Mouse (Mus musculus): ENCODE data around the gene 2310039H08Rik. TPM values are rescaled to one million over a fixed set of nuclear protein-coding genes. Genes with fewer than 3 reads are reported as not detected.
A peak's percentile ranks its signal among the peaks of the same experiment; 100 is the strongest.

The 2310039H08Rik gene
- polyA plus RNA-seq, 1 experiment from 2014 or later: 117 TPM

- no peak overlapping the region for H3K27ac ChIP-seq (replicated peaks)
- H3K4me2 ChIP-seq (replicated peaks; ENCODE audit: low read depth): no peak overlapping the region
- no peaks in the 10 kb centered on the region for H3K4me1 ChIP-seq (replicated peaks; ENCODE audit: control insufficient read depth, insufficient read depth)
- peak; percentile 42 for DNase-seq (ENCODE audit: low spot score)
- no peaks in the 10 kb centered on the region for H3K9me3 ChIP-seq (ENCODE audit: control insufficient read depth, low read length)
- 46% methylated on average over 6 of the region's 6 CpGs for WGBS
- TF ChIP-seq CTCF (IDR thresholded peaks at IDR 0.05; ENCODE audit: low read depth): peak; percentile 62
- no peak for TF ChIP-seq EP300 (optimal IDR thresholded peaks at IDR 0.05)
- no peak overlapping the region for H3K9ac ChIP-seq (ENCODE audit: low read length)
- ATAC-seq (ENCODE audit: low FRiP score, low TSS enrichment): no peak
- H3K4me3 ChIP-seq (ENCODE audit: low read depth, low read length): no peak overlapping the region
- H3K27me3 ChIP-seq (ENCODE audit: control insufficient read depth, insufficient read depth, low read length): no peaks in the 10 kb centered on the region
- H3K36me3 ChIP-seq (ENCODE audit: control insufficient read depth, insufficient read depth, low read length): 0 out of 2 replicates have a peak, but pooled peaks cover 7% of the 10 kb centered on the region
Measured at GRCm38 (mm10) chr17:46728021-46728420, 44.4 kb upstream of the 2310039H08Rik start.

- Histone ChIP-seq H3K27me3 (ENCODE audit: control insufficient read depth, insufficient read depth, low read length) (no peaks in the 10 kb centered on the region), H3K4me3 (ENCODE audit: low read depth, low read length) (peak overlapping the region; percentile 21), H3K4me2 (replicated peaks; ENCODE audit: low read depth) (peak overlapping the region; percentile 46), H3K9ac (ENCODE audit: low read length) (0 out of 2 replicates have a peak overlapping the region, but pooled peaks have one; percentile 41), H3K27ac (replicated peaks) (no peak overlapping the region), H3K4me1 (replicated peaks; ENCODE audit: control insufficient read depth, insufficient read depth) (no peaks in the 10 kb centered on the region), H3K36me3 (ENCODE audit: control insufficient read depth, insufficient read depth, low read length) (0 out of 2 replicates have a peak, but pooled peaks cover 4% of the 10 kb centered on the region), H3K9me3 (ENCODE audit: control insufficient read depth, low read length) (no peaks in the 10 kb centered on the region)
- TF ChIP-seq EP300 (optimal IDR thresholded peaks at IDR 0.05) (no peak), CTCF (IDR thresholded peaks at IDR 0.05; ENCODE audit: low read depth) (no peak)
- 41% methylated on average over 11 of the region's 11 CpGs for WGBS
- DNase-seq (ENCODE audit: low spot score): no peak
- no peak for ATAC-seq (ENCODE audit: low FRiP score, low TSS enrichment)
Measured at GRCm38 (mm10) chr17:46728496-46728895, 43.9 kb upstream of the 2310039H08Rik start.

GRCm38 (mm10) chr17:46728904-46729318 lies 43.5 kb upstream of the 2310039H08Rik start, which contains the start of gene Gnmt:
Gene Gnmt, minus strand, starts transcription at chr17:46729168.
- peak; percentile 70 for ATAC-seq (ENCODE audit: low FRiP score, low TSS enrichment)
- peak within 1 kb of the TSS; percentile 21 for H3K4me3 ChIP-seq (ENCODE audit: low read depth, low read length)
- no peaks in the 10 kb centered on the region for H3K9me3 ChIP-seq (ENCODE audit: control insufficient read depth, low read length)
- no peak for TF ChIP-seq CTCF (IDR thresholded peaks at IDR 0.05; ENCODE audit: low read depth)
- no peak for TF ChIP-seq EP300 (optimal IDR thresholded peaks at IDR 0.05)
- H3K27ac ChIP-seq (replicated peaks): no peak within 1 kb of the TSS
- H3K36me3 ChIP-seq (ENCODE audit: control insufficient read depth, insufficient read depth, low read length): 0 out of 2 replicates have a peak, but pooled peaks cover 4% of the 10 kb centered on the region
- WGBS: 18% methylated on average over 24 of the region's 24 CpGs
- no peaks in the 10 kb centered on the region for H3K4me1 ChIP-seq (replicated peaks; ENCODE audit: control insufficient read depth, insufficient read depth)
- H3K27me3 ChIP-seq (ENCODE audit: control insufficient read depth, insufficient read depth, low read length): no peaks in the 10 kb centered on the region
- 0 out of 2 replicates have a peak within 1 kb of the TSS, but pooled peaks have one; percentile 41 for H3K9ac ChIP-seq (ENCODE audit: low read length)
- DNase-seq (ENCODE audit: low spot score): peak; percentile 82
- peak within 1 kb of the TSS; percentile 46 for H3K4me2 ChIP-seq (replicated peaks; ENCODE audit: low read depth)

- Histone ChIP-seq H3K9me3 (ENCODE audit: control insufficient read depth, low read length) (no peaks in the 10 kb centered on the region), H3K4me2 (replicated peaks; ENCODE audit: low read depth) (no peak overlapping the region), H3K4me3 (ENCODE audit: low read depth, low read length) (no peak overlapping the region), H3K4me1 (replicated peaks; ENCODE audit: control insufficient read depth, insufficient read depth) (no peaks in the 10 kb centered on the region), H3K36me3 (ENCODE audit: control insufficient read depth, insufficient read depth, low read length) (0 out of 2 replicates have a peak, but pooled peaks cover 6% of the 10 kb centered on the region), H3K9ac (ENCODE audit: low read length) (no peak overlapping the region), H3K27ac (replicated peaks) (no peak overlapping the region), H3K27me3 (ENCODE audit: control insufficient read depth, insufficient read depth, low read length) (no peaks in the 10 kb centered on the region)
- DNase-seq (ENCODE audit: low spot score) (no peak), ATAC-seq (ENCODE audit: low FRiP score, low TSS enrichment) (no peak)
- WGBS: 85% methylated on average over 3 of the region's 3 CpGs
- no peak for TF ChIP-seq CTCF (IDR thresholded peaks at IDR 0.05; ENCODE audit: low read depth)
- no peak for TF ChIP-seq EP300 (optimal IDR thresholded peaks at IDR 0.05)
Measured at GRCm38 (mm10) chr17:46734055-46734454, 38.4 kb upstream of the 2310039H08Rik start.

GRCm38 (mm10) chr17:46735287-46735686 lies 37.1 kb upstream of the 2310039H08Rik start:
- TF ChIP-seq EP300 (optimal IDR thresholded peaks at IDR 0.05) (no peak), CTCF (IDR thresholded peaks at IDR 0.05; ENCODE audit: low read depth) (no peak)
- Histone ChIP-seq H3K4me2 (replicated peaks; ENCODE audit: low read depth) (no peak overlapping the region), H3K9me3 (ENCODE audit: control insufficient read depth, low read length) (no peaks in the 10 kb centered on the region), H3K4me1 (replicated peaks; ENCODE audit: control insufficient read depth, insufficient read depth) (no peaks in the 10 kb centered on the region), H3K9ac (ENCODE audit: low read length) (no peak overlapping the region), H3K27ac (replicated peaks) (no peak overlapping the region), H3K36me3 (ENCODE audit: control insufficient read depth, insufficient read depth, low read length) (0 out of 2 replicates have a peak, but pooled peaks cover 6% of the 10 kb centered on the region), H3K4me3 (ENCODE audit: low read depth, low read length) (no peak overlapping the region), H3K27me3 (ENCODE audit: control insufficient read depth, insufficient read depth, low read length) (no peaks in the 10 kb centered on the region)
- WGBS: 82% methylated on average over 7 of the region's 7 CpGs
- no peak for ATAC-seq (ENCODE audit: low FRiP score, low TSS enrichment)
- DNase-seq (ENCODE audit: low spot score): no peak

- H3K4me3 ChIP-seq (ENCODE audit: low read depth, low read length): no peak overlapping the region
- peak; percentile 66 for TF ChIP-seq CTCF (IDR thresholded peaks at IDR 0.05; ENCODE audit: low read depth)
- no peak for TF ChIP-seq EP300 (optimal IDR thresholded peaks at IDR 0.05)
- ATAC-seq (ENCODE audit: low FRiP score, low TSS enrichment) (peak; percentile 38), DNase-seq (ENCODE audit: low spot score) (peak; percentile 56)
- H3K36me3 ChIP-seq (ENCODE audit: control insufficient read depth, insufficient read depth, low read length): 0 out of 2 replicates have a peak, but pooled peaks cover 8% of the 10 kb centered on the region
- H3K4me2 ChIP-seq (replicated peaks; ENCODE audit: low read depth): no peak overlapping the region
- 49% methylated on average over 10 of the region's 10 CpGs for WGBS
- H3K27me3 ChIP-seq (ENCODE audit: control insufficient read depth, insufficient read depth, low read length): no peaks in the 10 kb centered on the region
- H3K27ac ChIP-seq (replicated peaks): no peak overlapping the region
- no peak overlapping the region for H3K9ac ChIP-seq (ENCODE audit: low read length)
- H3K9me3 ChIP-seq (ENCODE audit: control insufficient read depth, low read length): no peaks in the 10 kb centered on the region
- no peaks in the 10 kb centered on the region for H3K4me1 ChIP-seq (replicated peaks; ENCODE audit: control insufficient read depth, insufficient read depth)
Measured at GRCm38 (mm10) chr17:46736160-46736559, 36.3 kb upstream of the 2310039H08Rik start.
